Mouse (Mus musculus) frontal cortex, adult 2 months (tissue): Measurements from ENCODE around the gene Gm20388. TPM values are rescaled to one million over a fixed set of nuclear protein-coding genes. Genes with fewer than 3 reads are reported as not detected.

ENCODE experiments used
- DNase-seq, 2 experiments: peaks; one replicate each; pipeline ENCODE4 v3.0.0; 2022; ENCODE audit warnings: low spot score in 1 of 2; ENCODE audit errors: extremely low spot score in 1 of 2
- polyA plus RNA-seq: library from polyadenylated mRNA; depleted of rRNA; stranded (reverse); fragments of >200 nt; gene quantifications from 2 replicates; pipeline ENCODE4 v1.2.3, GENCODE M21; 2012

Gene Gm20388
- polyA plus RNA-seq, 1 experiment: 22.2 TPM

DNA sequence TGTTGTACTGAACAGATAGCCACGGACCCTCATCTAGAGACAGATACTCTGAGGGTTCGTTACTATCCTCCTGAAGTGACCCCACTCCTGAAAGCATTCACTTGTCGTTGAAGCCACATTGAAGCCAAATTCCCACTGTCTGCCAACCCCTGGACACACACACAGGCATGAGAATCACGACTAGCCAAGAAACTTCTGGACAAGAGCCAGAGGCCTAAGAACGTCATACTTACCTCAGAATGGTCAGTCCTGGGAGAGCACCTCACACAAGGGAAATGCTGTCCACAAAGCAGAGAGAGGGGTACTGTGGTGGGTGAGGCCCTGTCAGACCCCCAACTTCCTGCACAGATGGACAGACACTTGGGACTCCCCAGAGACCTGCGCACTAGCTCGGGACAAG lies 1985.3 kb downstream of the Gm20388 start:
- DNase-seq: no peak

DNA sequence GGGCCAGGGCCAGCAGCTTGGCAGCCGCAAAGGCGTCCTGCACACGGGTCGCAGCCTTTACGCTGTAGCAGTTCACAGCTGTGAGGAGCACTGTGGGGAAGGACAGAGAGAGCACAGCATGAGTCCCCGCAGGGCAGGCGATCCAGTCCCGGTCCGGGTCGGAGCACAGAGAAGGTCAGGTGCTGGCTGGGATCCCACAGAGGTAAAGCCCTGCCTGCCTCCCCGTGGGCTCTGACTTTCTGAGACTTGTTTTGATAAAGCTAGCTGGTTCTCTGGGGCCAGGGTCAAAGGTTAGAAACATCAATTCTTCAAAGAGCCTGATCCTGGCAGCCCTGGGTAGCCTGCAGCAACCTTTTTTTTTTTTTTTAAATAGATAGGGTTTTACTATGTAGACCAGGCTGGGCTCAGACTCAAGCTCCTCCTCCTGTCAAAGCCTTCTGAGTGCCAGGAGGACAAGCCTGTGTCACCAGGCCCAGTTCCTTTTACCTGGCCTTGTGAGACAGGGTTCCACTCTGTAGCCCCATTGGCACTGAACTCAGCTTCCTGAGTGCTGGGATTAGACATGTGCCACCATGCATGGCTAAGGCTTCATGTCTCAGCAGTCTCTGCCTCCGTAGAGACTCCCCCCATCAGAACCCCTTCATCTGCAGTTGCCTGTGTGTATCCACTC lies 1986.0 kb downstream of the Gm20388 start:
- DNase-seq: no peak

DNA sequence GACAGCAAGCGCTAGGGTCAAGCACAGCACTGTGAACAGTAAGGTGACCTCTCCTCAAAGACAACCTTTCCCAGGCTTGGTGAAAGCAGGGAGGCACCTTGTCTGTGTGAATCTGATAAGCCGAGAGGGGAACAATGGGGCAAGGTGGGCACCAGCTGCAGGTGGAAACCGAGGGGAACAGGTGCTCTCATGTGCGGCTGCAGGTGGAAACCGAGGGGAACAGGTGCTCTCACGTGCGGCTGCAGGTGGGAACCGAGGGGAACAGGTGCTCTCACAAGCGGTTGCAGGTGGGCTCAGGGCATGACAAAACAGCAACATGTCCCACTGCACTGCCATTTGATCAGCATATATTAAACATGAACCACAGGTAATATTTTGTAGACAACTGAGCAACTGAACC lies 1986.6 kb downstream of the Gm20388 start:
- no peak for DNase-seq

DNA sequence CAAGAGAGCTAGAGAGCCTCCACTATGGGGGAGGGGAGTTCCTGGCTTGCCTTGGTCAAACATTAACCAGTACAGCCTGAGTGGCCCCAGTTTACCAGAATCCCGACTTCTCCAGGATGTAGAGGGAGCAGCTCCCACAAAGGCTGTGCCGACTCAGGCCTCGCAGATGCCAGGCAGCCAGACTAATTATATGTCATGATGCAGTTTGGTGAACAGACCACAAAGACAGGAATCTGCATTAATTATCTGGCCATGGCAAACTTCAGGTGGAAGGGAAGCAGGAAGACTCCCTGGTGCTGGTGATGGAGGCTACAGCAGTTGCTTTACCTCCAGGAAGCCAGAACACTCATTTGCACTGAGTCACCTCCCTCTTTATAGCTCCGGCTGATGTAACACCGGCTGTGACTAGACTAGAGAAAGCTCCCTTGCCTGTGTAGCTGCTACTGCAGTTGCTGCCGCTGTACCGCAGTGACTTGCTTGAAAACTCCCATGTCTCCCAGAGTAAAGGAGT lies 1987.3 kb downstream of the Gm20388 start:
- DNase-seq: peak; percentile 61 to 77

DNA sequence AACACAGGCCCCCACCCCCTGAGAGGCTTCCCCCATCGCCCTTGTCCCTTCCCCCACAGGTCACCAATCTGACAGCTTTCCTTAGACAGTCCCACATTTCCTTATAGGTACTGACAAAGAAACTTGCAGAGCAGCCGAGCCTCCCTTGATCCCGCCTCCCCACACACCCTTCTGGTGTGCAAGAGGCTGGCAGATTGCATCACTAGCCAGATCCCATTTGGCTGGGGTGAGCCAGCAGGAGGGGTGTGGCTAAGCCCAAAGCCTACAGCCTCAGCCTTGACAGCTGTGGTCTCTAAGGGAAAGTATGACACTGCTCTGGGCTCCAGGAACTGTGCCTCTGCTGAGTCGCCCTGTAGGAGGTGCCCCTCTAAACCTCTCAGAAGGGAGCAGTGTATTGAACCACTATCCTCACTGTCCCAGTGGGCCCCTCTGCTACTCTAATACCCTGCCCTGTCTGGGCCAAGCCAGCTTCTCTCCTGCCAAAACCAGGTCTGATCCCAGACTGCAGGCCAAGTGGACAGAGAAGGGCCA lies 1987.8 kb downstream of the Gm20388 start:
- peak; percentile 72 to 82 for DNase-seq

DNA sequence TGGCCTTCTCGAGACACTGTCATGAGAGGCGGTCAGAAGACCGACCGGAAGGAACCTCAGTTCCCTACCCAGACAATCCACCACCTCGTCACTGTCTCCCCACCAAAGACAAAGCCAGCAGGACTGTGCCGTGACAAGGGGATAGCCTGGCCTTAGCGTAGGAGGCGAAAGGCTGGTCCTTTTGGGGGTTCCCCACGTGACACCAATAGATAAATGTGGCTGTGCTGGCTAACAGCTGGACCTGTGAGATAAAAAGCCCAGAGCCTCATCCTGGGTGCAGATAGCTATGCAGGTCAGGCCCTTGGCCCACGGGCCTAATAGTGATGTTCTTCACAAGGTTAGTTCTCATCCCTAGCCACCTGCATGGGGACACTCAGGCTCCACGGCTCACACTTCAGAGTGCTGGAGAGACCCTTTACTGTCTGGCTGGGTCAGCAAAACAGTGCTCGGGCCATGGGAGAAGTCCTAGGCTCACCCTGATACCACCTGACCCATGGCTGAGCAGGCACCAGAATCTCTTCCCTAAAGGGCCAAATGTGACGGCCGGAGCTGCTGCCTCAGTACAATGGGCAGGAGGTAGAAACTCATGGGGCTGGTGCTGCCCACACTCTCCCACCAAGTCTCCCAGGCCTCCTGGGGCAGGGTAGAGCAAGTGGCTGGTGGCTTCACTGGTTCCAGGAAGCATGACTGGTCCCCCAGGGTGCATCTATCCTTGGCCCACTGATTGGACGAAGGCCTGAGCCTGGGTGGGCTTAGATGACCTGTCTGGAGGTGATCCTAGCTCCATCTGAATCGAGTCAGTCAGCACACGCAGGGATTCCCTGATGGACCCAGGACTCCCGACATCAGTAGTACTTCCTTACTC lies 1988.8 kb downstream of the Gm20388 start:
- DNase-seq: no peak

DNA sequence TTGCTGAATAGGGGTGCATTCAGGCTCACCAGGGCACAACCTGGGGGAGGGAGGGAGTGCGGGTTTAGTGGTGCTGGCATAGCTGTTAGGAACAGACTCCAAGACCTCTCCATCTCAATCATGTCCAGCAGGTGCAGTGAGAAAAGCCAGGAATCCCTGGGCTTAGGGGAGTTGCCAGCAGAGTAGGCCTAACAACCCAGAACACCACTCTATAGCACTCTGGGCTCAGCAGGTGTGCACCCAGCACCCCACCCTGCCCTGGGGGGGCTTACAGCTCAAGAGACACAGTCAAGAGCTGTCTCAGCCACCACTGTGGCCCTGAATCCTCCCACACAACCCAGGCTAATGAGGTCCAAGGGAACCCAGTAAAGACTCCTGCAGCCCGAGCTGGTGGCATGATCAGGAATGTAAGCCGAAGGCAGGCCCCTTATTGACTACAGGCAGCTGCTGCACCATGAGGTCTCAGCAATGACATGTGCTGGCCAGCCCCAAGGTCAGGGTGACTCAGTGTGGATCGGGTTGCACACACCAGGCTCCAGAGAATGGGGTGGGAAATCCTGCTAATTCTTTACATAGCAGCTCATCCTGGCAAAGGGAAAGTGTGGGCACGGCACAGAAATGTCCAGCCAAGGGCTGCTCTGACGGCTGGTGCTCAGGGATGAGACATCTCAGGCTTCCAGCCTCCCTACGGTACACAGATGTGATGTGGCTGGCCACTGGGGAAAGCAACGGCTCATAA lies 1991.0 kb downstream of the Gm20388 start:
- DNase-seq: no peak

DNA sequence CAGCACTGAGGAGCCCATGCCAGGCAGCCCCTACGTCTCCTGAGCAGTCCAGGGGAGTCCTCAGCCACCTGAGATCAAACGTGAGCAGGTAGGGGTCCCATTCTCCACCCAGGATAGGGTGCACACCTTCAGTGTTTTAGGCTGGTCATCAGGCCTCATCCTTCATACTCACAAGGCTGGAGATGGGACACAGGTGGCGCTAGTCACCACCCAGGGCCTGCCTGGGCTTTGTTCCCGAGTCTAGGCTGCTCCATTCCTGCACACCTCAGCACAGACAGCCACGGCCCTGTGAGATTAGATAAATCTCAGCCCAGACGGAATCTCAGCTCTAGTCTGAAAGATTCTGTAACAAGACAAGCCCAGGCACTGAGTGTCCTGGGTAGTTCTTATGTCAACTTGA lies 1993.3 kb downstream of the Gm20388 start:
- no peak for DNase-seq

DNA sequence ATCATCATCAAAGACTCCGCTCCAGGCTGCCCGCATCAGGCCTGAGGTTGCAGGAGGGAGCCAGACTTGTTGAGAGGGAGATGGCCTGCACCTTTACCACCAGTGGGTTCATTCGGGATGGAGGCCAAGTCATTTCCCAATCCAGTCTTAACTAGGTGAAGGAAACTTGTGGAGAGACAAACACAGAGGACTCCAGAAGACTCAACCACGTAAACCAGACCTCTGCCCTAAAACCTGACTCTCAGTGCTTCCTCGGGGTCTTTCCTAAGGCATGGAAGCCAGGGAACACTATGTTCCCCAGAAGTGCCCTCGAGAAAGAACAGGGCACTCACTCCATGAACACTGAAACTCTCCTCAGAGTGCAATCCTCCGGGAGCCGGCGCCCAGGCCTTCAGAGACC lies 1994.4 kb downstream of the Gm20388 start:
- no peak for DNase-seq

DNA sequence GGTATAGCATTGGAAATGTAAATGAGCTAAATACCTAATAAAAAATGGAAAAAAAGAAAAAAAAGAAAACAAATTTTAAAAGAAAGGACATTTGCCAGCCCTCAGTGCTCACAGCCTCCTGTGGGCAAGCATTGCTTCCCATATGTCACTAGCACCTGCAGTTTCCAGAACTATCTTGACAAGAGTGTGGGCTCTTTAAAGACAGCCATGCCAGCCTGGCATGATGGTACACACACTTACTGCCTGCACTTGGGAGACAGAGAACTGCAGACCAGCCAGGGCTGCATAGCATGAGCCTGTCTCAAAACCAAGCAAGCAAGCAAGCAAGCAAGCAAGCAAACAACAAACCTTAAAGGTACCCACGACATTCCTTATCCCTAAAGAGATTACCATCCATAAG lies 1994.8 kb downstream of the Gm20388 start:
- no peak for DNase-seq

DNA sequence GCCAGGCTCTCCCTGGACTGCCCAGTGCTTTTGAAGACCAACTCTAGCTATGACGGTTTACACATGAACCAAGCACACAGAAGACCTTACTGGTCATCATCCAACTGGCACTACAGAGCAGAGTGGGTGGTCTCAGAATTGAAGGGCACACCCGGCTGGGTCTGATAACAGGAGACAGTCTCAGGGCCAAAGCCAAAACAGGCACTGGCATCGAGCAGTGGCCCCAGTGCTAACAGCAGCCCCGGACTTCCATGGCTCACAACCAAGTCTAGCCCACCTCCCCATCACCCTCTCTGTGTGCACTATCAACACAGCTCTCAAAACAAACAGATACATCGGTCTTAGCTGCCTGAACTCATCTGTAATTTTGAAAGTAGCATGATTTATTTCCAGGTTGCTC lies 1995.2 kb downstream of the Gm20388 start:
- no peak for DNase-seq

DNA sequence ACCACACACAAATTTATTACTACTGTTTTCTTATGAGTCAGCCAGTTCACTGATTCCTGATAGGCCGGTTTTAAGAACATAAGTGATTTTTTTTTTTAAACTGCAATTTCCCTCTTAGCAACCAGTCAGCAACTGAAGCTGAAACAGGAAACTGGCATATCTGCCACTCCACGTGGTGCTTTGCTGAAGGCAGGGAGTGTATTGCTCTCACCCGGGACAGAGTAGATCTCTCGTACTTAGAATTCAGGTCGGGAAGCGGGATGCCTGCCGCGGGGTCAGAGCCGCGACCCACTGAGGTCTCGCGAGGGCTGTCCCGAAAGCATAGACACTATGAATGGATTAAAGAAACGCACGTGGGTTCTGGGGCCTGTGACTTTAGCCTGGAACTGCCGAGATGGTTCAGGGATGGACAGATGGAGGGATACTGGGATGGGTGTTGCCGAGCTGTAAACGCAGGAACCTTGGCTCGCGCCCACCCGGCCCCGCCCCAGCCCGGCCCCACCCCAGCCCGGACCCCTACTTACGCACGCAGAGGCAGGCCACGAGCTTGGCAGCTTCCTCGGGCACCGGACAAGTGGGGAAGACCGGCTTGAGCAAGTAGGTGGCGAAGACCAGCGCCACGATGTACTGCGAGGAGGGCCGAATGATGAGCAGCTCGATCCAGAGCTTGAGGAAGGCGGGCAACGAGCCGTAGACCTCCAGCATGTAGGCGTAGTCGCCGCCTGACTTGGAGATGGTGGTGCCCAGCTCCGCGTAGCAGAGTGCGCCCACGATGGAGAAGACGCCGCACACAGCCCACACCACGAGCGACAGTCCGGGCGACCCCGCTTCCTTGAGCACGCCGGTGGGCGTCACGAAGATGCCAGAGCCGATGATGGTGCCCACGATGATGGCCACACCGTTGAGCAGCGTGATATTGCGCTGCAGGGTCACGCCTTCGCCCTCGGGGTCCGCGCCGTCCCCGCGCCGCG lies 1996.2 kb downstream of the Gm20388 start:
- peak in 1 of 2 experiments; percentile 47 for DNase-seq

DNA sequence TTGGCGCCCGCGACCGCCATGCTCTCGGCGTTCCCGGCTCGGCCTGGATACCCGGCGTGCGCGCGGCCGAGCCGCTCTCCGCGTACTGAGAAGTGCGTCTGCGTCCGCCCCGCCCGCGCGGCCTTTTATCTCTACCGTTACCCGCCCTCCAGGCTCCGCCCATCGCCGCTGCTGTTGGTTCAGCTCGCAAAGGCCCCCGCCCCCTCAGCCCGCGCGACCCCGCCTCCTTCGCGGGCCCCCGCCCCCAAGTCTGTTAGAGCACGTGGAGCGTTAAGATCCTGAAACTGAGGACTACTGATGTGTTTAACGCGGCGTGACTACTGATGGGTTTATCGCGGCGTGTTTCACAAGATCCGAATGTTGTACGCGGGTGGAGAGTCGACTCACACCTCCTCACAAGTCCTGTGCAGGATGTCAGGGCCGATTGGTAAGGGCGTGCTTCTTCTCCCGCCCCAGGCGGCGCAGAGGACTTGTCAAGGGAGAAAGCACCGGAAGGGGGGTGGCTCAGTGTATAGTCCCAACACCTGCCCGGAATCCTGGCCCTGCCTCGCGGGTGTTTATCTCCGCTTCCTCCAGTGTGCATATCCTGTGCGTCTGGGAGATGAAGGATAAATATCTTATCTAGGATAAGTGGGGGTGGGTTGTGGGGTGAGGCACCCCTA lies 1997.1 kb downstream of the Gm20388 start, which contains the start of gene Slc7a5:
Slc7a5 (minus strand) TSS at position 108 of the 662 bp plus-strand sequence.
- DNase-seq: peak; percentile 88 to 96

DNA sequence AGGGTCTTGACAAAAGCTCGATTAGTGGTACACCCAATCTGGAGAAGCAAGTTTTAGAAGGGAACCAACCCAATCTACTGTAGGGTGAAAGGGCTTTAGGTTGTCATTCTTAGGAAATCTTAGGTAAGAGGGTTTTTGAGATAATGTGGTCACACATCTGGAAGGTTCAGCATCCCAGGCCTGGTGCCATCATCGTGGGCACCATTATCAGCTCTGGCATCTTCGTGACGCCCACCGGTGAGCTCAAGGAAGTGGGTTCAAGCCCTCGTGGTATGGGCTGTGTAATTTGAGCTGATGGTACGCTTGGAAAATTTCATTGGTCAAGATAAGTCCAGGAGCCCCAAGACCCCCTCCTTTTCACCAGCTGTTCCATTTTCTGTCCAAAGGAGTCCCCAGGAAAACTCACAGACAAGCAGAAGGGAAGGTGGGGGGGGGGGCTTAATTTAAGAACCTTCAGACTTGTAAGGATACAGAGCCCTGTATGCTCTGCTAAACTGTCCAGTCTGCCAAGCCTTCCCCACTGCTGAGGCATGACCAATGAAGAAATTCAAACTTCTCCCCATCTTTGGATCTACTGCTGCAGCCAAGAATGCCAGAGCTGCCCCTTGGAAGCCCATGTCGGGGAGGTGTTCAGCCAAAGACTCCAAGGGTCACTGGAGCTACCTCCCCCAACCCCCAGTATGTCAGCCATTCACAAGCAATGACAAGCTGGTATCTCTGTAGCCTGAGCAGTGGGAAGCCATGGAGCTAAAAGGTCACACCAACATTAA lies 1997.9 kb downstream of the Gm20388 start:
- DNase-seq: no peak

DNA sequence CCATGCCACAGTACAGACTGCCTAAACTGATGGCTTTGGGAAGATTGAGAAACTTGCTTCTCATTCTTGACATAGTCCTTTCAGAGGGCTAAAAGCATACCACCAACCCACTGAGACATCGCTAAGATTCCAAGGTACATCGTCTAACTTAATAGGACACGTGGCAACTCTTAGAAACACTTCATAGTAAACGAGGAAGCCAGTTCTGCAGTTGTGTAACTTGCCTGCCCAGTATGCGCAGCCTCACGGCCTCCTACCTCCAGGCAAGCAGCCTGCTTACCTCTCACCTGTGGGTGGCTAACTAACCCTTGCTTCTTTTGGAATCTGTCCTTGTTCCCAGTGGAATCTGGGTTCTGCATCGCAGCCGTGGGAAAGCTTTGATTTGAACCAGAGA lies 1998.5 kb downstream of the Gm20388 start:
- no peak for DNase-seq

DNA sequence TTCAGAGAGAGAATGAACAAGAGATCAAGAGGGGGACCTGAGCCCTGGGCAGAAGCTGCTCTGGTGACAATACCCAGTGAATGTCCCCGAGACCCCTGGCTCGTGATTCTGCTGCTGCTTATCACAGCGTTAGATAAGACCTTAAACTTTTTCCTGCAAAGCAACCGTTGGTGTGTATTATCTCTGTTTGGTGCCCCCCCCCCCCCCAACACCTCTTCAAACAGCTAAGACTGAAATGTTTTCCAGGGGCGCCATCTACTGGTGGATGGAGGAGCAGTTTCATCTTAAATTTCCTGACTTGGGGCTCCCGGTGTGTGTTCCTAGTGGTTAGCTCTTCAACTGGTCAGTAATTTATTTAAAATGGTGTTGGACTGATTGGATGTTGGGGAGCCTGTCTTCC lies 1999.0 kb downstream of the Gm20388 start:
- DNase-seq: peak; percentile 50 to 91

DNA sequence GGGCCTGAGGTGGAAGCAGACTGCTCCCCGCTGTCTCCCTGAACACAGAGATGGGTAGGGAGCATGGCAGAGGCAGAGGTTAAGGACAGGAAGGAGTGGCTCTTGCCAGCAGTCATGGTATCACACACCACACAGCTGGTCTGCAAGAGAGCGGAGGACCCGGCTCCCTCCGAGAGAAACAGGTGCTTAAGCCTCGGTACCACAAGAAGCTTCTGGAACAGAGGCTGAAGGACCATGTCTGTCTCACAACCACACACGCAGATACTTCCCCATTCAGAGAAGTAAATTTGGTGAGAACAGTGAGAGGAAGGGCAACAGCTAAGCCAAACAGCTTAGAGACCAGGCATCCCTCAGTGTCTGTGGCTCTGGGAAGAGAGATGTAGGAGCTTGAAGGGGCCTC lies 2000.8 kb downstream of the Gm20388 start:
- DNase-seq: no peak

DNA sequence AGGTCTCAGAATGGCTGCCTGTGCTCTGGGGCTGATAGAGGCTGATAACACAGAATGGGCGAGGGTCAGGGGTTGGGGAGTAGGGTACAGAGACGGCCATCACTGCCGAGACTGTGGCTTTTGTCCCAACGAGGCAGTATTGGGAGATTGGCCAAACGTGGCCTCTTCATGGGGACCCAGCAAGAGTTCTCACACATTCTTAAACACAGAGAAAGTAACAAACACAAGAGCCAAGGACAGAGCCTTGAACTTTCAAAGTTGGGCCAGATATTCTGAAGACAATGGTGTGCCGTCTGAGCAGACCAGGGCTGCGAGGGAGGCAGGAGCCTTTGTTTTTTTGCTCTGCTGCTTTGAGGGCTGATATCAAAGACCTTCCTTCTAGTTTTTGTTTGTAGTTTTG lies 2001.3 kb downstream of the Gm20388 start:
- no peak for DNase-seq
